Mouse (Mus musculus) adrenal gland, adult 2 months (tissue): ENCODE data around the gene Pdcd1. TPM values are rescaled to one million over a fixed set of nuclear protein-coding genes. Genes with fewer than 3 reads are reported as not detected.
"Not testable (repeated sequence)": the region's sequence is repeated elsewhere in the genome, so short reads cannot be mapped to it uniquely, and the experiment has no call there.

Source experiments
- DNase-seq: peaks from one replicate; pipeline ENCODE4 v3.0.0; 2021
- long read RNA-seq: library from polyadenylated mRNA; stranded (forward); transcript quantifications from one replicate; pipeline ENCODE4 v2.0.0, GENCODE M21; 2021
- polyA plus RNA-seq: library from polyadenylated mRNA; depleted of rRNA; stranded (reverse); fragments of >200 nt; gene quantifications from 2 replicates; pipeline ENCODE4 v1.2.3, GENCODE M21; 2012; rRNA removed
- total RNA-seq, 2 experiments: library from RNA; stranded (reverse); gene quantifications; 2 replicates each; pipeline ENCODE4 v1.2.3; 2021

The Pdcd1 gene
- under 1 TPM in 1 of 2 experiments, not detected in 1; 0.14 TPM for total RNA-seq
- 0.11 and 0.17 TPM in 2 replicates for polyA plus RNA-seq
- long read RNA-seq = 0 reads

DNA sequence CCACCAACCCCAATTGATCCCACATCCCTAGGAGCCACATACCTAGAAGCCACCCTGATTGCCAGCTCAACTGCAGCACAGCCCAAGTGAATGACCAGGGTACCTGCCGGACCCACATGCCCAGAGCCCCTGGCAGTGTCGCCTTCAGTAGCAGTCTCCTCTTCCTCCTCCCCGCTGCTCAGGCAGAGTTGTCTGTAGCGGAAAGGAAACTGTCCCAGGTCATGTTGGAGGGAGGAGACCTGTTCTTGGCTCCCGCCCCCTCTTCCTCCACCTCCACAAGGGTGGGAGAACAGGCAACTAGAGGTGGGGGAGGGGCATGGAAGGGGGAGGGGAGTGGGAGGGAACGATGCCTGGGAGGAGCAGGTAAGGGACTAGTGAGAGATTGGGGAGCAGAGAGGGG is at the start of gene Pdcd1:
Gene Pdcd1 (minus strand): TSS at position 181 of the 400 bp plus-strand sequence.
- DNase-seq = no peak

DNA sequence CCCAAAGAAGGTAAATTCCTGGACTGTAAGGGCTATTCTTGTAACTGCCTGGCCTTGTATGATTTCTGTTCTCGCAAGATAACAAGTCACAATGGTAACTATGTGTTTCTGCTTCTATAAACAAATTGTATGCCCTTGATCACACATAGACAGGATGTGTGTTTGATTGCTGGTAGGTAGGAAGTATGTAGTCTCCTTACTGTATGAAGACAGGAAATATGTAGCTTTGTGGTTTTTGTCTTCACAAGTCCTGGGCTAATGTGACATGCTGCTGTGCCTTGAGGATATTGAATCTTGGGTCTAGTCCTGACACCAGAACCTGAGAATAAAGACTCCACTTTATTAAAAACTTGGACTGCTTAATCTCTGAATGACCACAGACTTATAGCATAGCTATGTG is 39.4 kb upstream of the Pdcd1 start:
- no peak for DNase-seq

DNA sequence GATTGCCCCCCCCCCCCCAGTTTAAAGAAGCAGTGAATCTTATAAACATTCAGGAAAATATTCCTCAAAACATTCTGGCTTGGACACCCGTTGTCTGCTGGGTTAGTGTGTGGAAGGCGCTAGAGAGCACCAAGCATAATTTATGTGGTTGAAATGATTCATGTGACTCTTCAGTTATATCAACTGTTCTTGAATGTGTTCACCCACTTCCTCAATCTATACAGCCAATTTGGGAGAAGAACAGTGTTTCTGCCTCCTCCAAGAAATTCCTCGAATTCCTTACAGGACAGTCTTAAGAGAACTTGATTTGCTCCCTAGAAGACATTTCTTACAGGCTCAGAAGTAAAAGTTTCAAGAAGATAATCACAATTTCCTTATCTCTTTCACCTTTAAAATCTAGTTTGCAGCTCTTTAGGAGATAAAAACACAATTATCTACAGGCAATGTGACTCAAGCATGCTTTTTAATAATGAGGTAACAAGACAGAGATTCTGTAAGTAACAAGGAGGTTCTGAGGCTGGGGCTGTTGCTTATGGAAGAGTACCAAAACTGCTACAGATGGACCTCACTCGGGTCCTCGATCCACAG is 34.1 kb upstream of the Pdcd1 start:
- no peak for DNase-seq

DNA sequence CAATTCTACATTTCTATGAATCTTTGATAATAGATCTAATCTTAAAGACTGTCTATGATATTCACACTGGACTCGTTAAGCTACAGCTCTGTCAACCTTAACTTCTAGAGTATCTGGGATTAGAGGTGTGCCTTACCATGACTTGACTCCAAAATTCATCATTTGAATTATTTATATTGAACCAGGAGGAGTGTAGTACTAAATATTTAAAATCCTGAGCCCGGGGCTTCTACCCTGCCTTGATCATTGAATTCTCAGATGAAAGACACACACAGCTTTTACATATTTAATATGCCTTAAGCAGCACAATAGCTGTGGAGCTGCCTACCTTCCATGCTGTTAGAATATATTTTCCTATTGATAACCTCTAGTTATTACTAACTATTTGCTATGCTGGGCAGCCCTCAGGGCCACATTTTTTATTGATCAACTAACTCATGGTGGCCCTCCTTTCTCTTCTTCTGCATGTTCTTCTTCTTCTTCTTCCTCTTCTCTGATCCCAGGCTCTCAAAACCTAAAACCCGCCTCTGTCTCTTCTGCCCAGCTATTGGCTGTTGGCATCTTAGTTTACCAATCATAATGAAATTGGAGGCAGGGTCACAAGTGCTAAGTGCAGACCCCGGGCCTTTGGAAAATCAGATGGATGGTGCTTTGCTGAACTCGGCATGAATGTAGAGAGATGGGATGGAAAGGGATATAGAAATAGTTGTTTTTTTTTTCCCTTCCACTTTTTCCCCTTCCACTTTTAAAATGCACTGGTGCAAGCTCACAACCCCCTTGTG is 33.2 kb upstream of the Pdcd1 start:
- DNase-seq = no peak

DNA sequence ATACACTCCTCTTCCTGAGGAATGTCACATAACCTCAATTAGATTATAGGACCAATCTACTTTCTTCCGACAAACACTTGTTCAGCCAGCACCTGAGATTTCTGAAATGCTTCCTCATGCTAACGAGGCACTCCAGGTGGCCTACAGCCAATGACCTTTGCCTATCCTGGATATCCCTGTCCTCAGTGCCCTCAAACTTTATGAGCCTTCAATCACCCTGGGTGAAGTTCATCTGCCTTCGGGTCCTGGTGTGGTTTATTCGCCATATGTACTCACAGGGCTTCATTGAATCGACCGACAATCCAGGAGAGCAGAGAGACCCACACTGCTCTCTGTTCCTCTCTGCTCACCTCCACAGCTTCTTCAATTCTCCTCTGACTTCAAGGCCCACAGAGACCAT is 29.4 kb upstream of the Pdcd1 start:
- no peak for DNase-seq

DNA sequence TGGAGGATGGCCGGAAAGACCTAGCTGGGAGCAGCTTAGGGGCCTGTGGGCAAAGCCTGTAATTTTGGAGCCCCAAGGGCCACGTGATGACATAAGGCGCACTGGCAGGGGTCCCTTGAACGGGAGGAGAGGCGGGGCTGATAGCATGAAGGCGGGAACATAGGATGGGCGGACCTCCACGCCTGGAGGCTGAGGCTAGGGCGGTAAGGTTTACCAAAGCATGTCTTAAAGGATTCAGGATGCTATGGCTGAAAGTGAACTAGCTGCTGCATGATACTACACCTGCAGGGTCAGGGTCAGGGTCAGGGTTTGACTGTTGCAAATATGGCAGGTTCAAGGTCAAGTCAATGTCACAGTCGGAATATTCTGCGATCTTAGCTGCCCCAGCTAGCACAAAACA is 28.8 kb upstream of the Pdcd1 start:
- no peak for DNase-seq

DNA sequence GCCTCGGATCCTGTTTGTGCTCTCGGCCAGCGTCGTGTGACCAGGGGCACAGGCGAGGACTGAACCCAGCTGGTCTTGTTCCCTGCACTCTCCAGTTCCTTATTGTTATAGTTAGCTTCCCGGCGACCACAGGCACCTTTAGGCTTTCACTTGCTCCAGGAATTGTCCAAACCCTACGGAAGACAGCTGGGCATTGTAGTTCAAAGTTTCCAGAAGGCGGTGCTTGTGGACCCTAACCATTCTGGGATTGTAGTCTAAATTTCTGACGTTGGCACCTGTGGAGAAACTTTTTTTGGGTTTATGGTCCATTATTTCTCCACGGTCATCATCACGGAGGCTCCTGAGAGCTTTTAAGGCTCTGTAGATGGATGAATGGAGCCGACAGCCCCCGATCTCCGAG is 28.4 kb upstream of the Pdcd1 start:
- DNase-seq = no peak

DNA sequence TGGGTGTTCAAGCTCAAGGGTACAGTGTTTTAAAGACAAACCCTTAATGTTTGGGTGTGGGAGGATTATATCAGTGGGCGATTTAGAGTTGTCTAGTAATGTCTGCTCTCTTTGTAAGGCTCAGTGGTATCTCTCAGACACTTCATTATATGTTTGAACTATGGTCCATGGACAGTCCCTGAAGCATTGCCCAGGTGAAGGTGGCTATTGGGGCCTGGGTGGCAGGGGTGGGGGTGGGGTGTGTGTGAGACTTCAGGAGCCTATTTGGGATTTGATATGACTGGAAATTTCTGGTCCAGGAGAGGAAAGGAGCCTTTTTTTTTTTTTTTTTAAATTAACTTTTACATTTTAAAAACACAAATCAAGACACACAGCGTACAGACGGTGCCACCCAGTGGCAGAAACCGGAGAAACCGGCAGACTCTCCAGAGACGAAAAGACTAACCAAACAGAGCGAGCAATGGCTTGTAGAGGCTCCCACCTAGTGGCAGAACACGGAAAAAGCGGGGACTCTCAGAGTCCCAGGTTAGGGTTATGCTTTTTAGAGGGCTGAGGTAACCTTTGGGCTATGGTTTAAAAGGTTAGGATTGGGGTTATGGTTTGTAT is 26.6 kb upstream of the Pdcd1 start:
- DNase-seq = peak; percentile 84

DNA sequence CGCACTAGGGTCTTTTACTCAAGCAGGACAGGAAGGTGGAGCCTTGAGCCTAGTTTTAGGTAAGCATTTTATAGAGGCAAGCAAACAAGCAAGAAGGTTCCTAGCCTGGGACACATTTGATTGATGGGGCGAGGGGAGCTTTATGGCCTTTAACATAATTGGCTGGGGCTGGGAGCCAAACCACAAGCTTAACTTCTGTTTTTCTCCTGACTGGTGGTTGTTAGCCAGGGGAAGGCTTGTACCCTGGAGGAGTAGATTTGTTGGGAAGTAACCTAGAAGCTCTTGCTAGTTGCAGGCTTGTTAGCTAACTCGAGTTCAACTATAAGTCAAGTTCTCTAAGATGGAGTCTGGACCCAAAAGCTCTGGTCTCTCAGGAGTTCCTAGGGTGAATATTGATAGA is 26.0 kb upstream of the Pdcd1 start:
- DNase-seq = peak; percentile 29

DNA sequence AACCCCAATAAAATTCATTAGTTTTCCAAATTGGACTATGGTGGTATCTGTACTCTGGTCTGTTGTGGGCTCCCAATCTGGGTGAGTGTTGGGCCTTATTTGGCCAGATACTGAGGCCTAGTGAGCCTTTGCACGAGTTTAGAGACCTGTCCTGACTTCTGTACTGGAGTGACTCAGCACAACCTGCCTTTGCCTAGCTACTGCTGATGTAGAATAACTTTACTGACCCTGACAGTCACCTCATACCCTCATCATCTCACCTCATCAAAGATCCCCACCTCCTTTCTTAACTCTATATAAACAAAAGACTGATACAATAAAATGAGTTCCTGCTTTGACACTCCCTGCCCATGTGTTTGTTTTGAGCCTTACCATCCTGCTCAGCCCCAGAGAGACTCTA is 24.3 kb upstream of the Pdcd1 start:
- DNase-seq = no peak

DNA sequence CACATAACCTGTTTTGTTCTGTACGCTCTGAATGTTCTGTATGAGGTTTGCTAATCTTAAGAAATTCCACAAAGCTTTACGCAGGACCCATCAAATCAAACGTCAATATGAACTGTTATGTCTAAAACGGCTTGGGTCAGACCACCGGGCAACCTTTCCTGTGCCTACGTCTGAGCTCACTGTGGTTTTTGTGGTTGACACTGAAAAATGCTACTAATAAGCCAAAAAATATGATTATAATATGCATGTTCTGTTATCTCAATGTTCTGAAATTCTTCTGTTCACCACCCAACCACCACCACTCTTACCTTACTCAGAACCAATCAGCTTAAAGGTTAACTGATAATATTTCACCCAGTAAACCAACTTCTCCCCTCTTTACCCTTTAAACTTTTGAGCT is 22.4 kb upstream of the Pdcd1 start:
- DNase-seq = no peak

DNA sequence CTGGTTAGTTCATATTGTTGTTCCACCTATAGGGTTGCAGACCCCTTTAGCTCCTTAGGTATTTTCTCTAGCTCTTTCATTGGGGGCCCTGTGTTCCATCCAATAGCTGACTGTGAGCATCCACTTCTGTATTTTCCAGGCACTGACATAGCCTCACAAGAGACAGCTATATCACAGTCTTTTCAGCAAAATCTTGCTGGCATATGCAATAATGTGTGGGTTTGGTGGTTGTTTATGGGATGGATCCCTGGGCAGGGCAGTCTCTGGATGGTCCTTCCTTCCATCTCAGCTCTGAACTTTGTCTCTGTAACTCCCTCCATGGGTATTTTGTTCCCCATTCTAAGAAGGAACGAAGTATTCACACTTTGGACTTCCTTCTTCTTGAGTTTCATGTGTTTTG is 5.9 kb upstream of the Pdcd1 start:
- DNase-seq = not testable (repeated sequence)

DNA sequence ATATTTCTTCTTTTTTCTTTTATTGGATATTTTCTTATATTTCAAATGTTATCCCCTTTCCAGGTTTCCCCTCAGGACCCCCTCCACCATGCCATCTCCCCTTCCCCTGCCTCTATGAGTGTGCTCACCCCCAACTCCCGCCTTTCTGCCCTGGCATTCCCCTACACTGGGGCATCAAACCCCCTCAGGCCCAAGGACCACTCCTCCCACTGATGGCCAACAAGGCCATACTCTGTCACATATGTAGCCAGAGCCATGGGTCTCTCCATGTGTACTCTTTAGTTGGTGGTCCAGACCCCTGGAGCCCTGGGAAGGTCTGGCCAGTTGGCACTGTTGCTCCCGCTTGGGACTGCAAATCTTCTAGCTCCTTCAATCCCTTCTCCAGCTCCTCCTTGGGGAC is 5.0 kb upstream of the Pdcd1 start:
- no peak for DNase-seq

DNA sequence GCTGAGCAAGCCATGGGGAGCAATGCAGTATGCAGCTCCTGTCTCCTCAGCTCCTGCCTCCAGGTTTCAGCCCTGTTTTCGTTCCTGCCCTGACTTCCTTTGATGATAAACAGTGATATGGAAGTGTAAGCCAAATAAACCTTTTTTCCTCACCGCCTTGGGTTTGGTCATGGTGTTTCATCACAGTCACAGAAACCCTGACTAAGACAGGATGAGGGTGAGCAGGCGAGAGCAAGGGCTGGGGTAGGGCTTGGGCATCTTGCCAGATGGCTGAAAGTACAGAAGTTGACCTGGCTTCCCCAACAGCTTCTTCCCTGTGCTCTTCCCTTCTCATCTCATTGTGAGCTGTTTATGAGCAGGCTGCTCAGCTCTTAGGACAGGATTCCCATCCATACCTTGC is 3.6 kb upstream of the Pdcd1 start:
- DNase-seq = no peak

DNA sequence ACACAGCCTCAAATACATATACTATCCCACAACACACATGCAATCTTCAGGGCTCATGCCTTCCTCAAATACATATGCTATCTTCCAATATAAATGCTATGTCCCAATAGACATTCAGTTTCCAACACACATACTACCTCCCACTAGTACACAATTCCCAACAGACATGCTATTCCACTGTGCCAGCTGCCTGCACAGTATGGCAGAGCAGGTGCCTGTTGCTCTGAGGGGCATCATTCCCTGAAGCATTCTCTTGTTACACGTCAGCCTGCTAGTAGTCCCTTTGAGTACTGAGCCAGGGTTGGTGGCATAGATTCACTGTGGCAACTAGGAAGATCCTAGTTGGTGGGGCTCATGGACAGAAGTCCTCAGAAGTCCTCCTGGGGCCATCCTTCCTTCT is 2.1 kb upstream of the Pdcd1 start:
- no peak for DNase-seq

DNA sequence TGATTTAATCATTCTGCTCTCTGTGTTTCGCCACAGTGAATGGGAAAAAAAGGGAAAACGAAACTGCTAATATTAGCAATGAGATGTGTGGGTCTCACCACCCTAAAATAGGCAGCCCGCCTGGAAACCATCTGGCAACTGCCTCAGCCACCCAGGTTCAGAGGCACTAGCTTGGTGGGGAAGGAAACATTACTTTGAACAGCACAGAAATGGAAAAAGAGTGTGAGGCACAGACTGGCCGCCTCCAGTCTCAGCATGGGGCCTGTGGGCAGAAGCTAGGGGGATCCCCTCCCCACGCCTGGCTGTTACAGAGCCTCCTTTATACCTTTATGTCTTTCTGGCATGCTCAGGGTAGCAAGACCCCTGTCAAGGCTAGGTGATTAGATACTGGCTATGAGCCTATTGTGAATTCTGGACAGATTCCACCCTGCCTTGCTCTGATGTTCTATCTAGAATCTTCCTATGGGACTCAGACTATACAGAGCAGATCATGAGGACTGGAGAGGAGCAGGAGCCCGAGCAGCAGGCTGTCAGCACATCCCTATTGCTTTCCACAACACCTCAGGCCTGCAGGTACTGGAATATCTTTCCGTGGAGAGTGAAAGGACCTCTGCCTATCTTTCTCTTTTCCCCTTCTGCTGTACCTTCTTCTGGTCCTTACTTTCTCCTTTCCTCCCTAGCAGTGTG is 1.3 kb upstream of the Pdcd1 start:
- DNase-seq = no peak

DNA sequence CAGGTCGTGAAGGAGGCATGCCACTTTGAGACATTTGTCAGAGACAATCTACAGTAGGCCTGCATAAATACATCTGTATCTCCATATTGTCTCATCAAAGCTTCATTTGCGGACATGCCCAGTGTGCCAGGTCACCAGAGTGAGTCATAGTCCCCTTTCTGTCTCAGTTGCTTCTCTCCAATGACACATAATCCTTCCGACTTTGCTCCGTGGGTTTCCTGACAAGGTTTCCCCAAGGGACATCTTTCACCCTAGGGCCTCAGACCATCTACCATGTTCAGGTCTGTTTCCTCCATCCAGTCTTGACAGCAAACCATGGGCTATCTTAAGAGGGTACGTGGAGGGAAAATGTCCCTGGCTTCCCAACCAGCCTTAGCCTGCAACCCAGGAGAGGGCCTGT is 1.2 kb downstream of the Pdcd1 start:
- no peak for DNase-seq

DNA sequence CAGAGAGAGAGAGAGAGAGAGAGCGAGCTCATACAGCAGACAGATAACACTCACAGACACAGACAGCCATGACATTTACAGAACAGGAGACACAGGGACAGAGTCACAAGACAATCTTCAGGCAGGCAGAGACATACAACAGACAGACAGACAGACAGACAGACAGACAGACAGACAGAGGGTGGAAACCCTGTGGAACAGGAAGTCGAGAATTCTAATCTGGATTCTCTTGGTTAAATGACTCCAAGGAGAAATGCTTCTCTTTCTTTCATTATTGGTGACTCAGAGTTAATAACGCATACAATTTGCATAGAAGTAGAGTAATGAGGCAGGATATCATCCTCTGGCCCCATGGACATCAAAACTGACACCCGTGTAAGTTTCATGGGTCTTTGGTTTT is 5.8 kb downstream of the Pdcd1 start:
- no peak for DNase-seq

DNA sequence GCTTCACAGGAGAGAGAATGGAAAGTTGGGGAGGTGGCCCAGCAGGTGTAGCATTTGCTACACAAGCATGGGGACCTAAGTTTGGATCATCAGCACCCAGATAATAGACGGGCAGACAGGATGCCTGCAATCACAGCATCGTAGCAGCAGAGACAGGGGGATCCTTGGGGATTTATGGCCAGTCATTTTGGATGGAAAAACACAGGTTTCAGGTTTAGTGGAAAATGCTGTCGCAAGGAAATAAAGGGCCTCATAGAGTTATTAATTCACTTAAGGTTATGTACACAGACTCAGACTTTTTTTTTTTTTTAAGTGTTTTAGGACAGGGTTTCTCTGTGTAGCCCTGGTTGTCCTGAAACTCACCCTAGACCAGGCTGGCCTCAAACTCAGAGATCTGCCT is 6.8 kb downstream of the Pdcd1 start:
- no peak for DNase-seq

DNA sequence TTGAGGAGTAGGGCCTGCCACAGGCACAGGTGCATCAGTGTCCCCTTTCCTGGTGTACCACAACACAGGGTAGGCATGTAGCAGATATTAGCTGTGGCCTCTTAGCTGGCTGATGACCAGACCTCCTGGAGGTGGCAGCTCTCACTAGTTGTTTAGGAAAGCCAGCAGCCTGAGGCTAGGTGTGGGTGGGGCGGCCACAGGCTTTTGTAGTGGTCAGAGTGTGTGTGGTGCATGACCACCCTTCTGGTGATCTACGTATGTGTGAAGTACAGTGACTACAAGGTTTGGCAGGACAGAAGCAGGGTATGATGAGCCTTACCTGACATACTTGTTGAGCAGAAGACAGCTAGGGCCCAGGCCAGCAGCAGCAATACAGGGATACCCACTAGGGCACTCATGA is 12.0 kb downstream of the Pdcd1 start:
- no peak for DNase-seq

DNA sequence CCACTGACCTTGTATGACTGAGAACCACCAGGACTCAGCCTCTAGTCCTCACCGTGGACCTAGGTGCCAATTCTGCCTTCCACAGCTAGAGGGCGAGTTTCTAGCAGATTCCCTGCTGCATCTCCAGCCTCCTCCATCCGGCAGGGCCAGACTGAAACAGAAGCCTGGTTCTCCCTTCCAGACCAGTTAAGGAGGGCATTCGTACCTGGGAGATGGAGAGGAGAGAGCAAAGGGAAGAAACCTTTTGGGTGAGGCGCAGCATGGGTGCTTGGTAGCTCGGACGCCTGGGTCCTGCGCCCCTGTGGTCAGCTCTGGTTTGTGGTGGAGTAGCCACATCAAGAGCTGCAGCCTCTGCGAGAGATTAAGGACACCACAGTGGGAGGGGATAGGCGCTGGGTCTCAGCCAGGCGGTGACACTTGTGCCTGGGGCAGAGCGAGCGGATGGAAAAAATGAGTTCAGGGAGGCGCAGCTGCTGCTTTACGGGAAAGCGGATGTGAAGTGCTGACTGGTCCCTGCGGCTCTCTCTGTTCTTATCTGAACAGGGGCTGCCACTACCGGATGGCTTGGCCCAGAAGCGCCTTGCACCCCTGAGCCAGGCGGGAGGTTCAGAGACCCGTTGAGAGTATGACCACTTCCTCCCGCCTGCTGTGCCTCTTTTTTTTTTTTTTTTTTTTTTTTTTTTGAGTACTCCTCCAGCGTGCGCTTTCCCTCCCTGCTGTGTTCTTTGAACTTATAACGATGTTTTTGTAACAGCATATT is 17.2 kb downstream of the Pdcd1 start:
- peak; percentile 95 for DNase-seq

DNA sequence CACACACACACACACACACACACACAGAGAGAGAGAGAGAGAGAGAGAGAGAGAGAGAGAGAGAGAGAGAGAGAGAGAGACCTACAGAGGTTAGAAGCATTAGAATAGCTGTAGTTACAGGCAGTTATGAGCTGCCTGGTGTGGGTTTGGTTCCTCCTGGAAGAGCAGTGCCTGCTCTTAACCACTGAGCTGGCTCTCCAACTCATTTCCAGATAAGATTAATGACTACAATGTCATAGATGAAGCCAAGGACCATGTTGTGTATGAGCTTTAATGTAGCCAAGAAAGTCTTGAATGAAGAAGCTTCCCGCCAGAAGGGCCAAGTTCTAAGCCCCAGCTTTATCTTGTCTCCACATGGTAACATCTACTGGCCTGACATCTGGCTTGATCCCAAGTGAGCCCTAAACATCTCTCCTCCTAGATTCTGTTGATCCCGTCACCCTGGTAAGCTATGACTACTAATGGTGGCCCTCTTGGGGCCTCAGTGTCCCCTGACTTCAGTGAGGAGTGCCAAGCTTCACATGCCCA is 19.2 kb downstream of the Pdcd1 start:
- DNase-seq = peak; percentile 17
